Mouse (Mus musculus) left cerebral cortex, postnatal 25 days (tissue): Measurements from ENCODE around the gene Prkch. TPM values are rescaled to one million over a fixed set of nuclear protein-coding genes. Genes with fewer than 3 reads are reported as not detected.

Experiments
- DNase-seq, 2 experiments: peaks; one replicate each; pipeline ENCODE4 v3.0.0; 2022; ENCODE audit warnings: low spot score in 2 of 2, mixed read lengths in 1 of 2
- intact Hi-C: fragments of 180-260 bp; cut with DNase I; formaldehyde crosslinking; loops from one replicate; pipeline ENCODE4 v1.15.1; 2025
- total RNA-seq, 2 experiments: library from RNA; stranded (reverse); gene quantifications; 2 replicates each; pipeline ENCODE4 v1.2.3; 2021

Prkch gene
- total RNA-seq, 2 experiments from 2014 or later, result 3.5 to 9.3 TPM

GRCm38 (mm10) chr12:73663421-73663820 is 78.8 kb downstream of the Prkch start:
- intact Hi-C loops, result no loop called here
- no peak for DNase-seq

- intact Hi-C loops, result no loop called here
- no peak for DNase-seq
Measured at GRCm38 (mm10) chr12:73666701-73667100, 82.1 kb downstream of the Prkch start.

GRCm38 (mm10) chr12:73667607-73668006 is 83.0 kb downstream of the Prkch start:
- no peak for DNase-seq
- intact Hi-C loops, result no loop called here

GRCm38 (mm10) chr12:73670739-73671138 is 86.1 kb downstream of the Prkch start:
- intact Hi-C loops, result loop anchor here (5.0 to 10.0 kb wide), 2 partner anchors 83 to 656 kb away; no protein-coding TSS in a partner anchor
- DNase-seq, result no peak

GRCm38 (mm10) chr12:73671540-73671939 is 86.9 kb downstream of the Prkch start:
- no peak for DNase-seq
- intact Hi-C loops, result loop anchor here (5.0 to 10.0 kb wide), 2 partner anchors 84 to 657 kb away; no protein-coding TSS in a partner anchor

GRCm38 (mm10) chr12:73672007-73672406 is 87.4 kb downstream of the Prkch start:
- no peak for DNase-seq
- intact Hi-C loops, result loop anchor here (5.0 to 10.0 kb wide), 2 partner anchors 85 to 657 kb away; no protein-coding TSS in a partner anchor

GRCm38 (mm10) chr12:73673783-73674182 is 89.2 kb downstream of the Prkch start:
- DNase-seq, result no peak
- intact Hi-C loops, result loop anchor here (5.0 to 10.0 kb wide), 2 partner anchors 86 to 659 kb away; no protein-coding TSS in a partner anchor

- no peak for DNase-seq
- intact Hi-C loops, result loop anchor here (10.0 kb wide), 1 partner anchor 660 kb away; no protein-coding TSS in a partner anchor
Measured at GRCm38 (mm10) chr12:73675212-73675611, 90.6 kb downstream of the Prkch start.

GRCm38 (mm10) chr12:73679400-73679801 is 94.8 kb downstream of the Prkch start:
- intact Hi-C loops, result loop anchor here (10.0 kb wide), 1 partner anchor 665 kb away; no protein-coding TSS in a partner anchor
- no peak for DNase-seq

- intact Hi-C loops, result no loop called here
- no peak for DNase-seq
Measured at GRCm38 (mm10) chr12:73682921-73683346, 98.3 kb downstream of the Prkch start.

- DNase-seq, result no peak
- intact Hi-C loops, result no loop called here
Measured at GRCm38 (mm10) chr12:73685875-73686274, 101.3 kb downstream of the Prkch start.

GRCm38 (mm10) chr12:73686456-73686855 is 101.9 kb downstream of the Prkch start:
- DNase-seq, result no peak
- intact Hi-C loops, result no loop called here

GRCm38 (mm10) chr12:73687077-73688035 is 102.8 kb downstream of the Prkch start:
- DNase-seq, result no peak

GRCm38 (mm10) chr12:73692321-73692720 is 107.7 kb downstream of the Prkch start:
- peak; percentile 23 to 39 for DNase-seq
- intact Hi-C loops, result loop anchor here (5.0 kb wide), 1 partner anchor 110 kb away; the partner anchor contains the start of gene Prkch

More at GRCm38 (mm10) chr12:73687077-73688035, 102.8 kb downstream of the Prkch start:
- intact Hi-C loops, result no loop called here

GRCm38 (mm10) chr12:73693347-73693746 is 108.8 kb downstream of the Prkch start:
- DNase-seq, result peak; percentile 67 to 73
- intact Hi-C loops, result loop anchor here (1.0 to 5.0 kb wide), 2 partner anchors 111 to 128 kb away; partner anchors contain the start of gene Prkch

- intact Hi-C loops, result loop anchor here (5.0 kb wide), 1 partner anchor 112 kb away; the partner anchor contains the start of gene Prkch
- DNase-seq, result no peak
Measured at GRCm38 (mm10) chr12:73694690-73695089, 110.1 kb downstream of the Prkch start.

GRCm38 (mm10) chr12:73695110-73695509 is 110.5 kb downstream of the Prkch start:
- no peak for DNase-seq
- intact Hi-C loops, result no loop called here

- no peak for DNase-seq
- intact Hi-C loops, result no loop called here
Measured at GRCm38 (mm10) chr12:73696084-73696483, 111.5 kb downstream of the Prkch start.

- DNase-seq, result no peak
- intact Hi-C loops, result no loop called here
Measured at GRCm38 (mm10) chr12:73696946-73697345, 112.3 kb downstream of the Prkch start.

GRCm38 (mm10) chr12:73698436-73698835 is 113.8 kb downstream of the Prkch start:
- intact Hi-C loops, result no loop called here

More at GRCm38 (mm10) chr12:73698436-73698835, 113.8 kb downstream of the Prkch start:
- DNase-seq, result no peak
